Comparison of ENCODE assay signal across 8 mouse cellular contexts in genomic region chr15:92396770-92397608, GRCm38 (mm10). TPM values are rescaled to one million over a fixed set of nuclear protein-coding genes. Genes with fewer than 3 reads are reported as not detected.
A peak's percentile ranks its signal among the peaks of the same experiment; 100 is the strongest.
DNase-seq lines count a peak whose midpoint lies in the region; ATAC-seq and TF ChIP-seq lines count a peak whose summit lies in the region.

Gene Pdzrn4, plus strand, starts transcription at chr15:92396881.

- 1% methylated on average over 55 of the region's 65 CpGs for WGBS in hindbrain, postnatal 0 days
- 2% methylated on average over 65 of the region's 65 CpGs for WGBS in liver, embryonic 12.5 days (ENCODE audit: insufficient replicate concordance)

- intact Hi-C loops in gastrocnemius, adult 2 months (cut with DNase I): no loop called here
- intact Hi-C loops in gastrocnemius, postnatal 36 days (cut with DNase I): no loop called here

- ATAC-seq in hindbrain, postnatal 0 days: peak; percentile 91
- ATAC-seq in liver, embryonic 12.5 days: no peak; the same call in 1 of the 2 replicates
- ATAC-seq in inflammation-experienced regulatory T-cells, adult 6 months: no peak

- peak within 1 kb of the TSS; percentile 42 for H3K9ac ChIP-seq in hindbrain, postnatal 0 days (replicated peaks; ENCODE audit: low read length)
- H3K9ac ChIP-seq in liver, embryonic 12.5 days: no peak within 1 kb of the TSS

- H3K27me3 ChIP-seq in hindbrain, postnatal 0 days (ENCODE audit: insufficient read depth, low read length): peaks cover 6% of the 10 kb centered on the region; the same call in 1 of the 2 replicates
- peaks cover 37% of the 10 kb centered on the region for H3K27me3 ChIP-seq in liver, embryonic 12.5 days (replicated peaks)

- DNase-seq in gastrocnemius, adult 2 months: peak; percentile 36
- no peak for DNase-seq in gastrocnemius, postnatal 36 days
- DNase-seq in cerebellum, postnatal 25 days: peak; percentile 10 to 36
- DNase-seq in gastrocnemius, postnatal 4 days (ENCODE audit: low spot score in 2 of 2): peak; percentile 16 to 27
- DNase-seq in hindbrain, postnatal 0 days (ENCODE audit: low spot score): peak; percentile 76
- peak; percentile 13 for DNase-seq in retina, postnatal 7 days (ENCODE audit: low read depth, low spot score)

- TF ChIP-seq CTCF in gastrocnemius, adult 2 months (IDR thresholded peaks at IDR 0.05): no peak
- TF ChIP-seq CTCF in hindbrain, postnatal 0 days (IDR thresholded peaks at IDR 0.05; ENCODE audit: low read depth): no peak; the same call in 1 of the 2 replicates

- no peak within 1 kb of the TSS for H3K27ac ChIP-seq in gastrocnemius, adult 2 months
- no peak within 1 kb of the TSS; the same call in 1 of the 2 replicates for H3K27ac ChIP-seq in hindbrain, postnatal 0 days
- H3K27ac ChIP-seq in liver, embryonic 12.5 days: no peak within 1 kb of the TSS

- peak within 1 kb of the TSS; percentile 59 for H3K4me3 ChIP-seq in gastrocnemius, adult 2 months
- H3K4me3 ChIP-seq in hindbrain, postnatal 0 days (ENCODE audit: low read length): peak within 1 kb of the TSS; percentile 62
- peak within 1 kb of the TSS; percentile 47 for H3K4me3 ChIP-seq in liver, embryonic 12.5 days

- no peaks in the 10 kb centered on the region for H3K4me1 ChIP-seq in hindbrain, postnatal 0 days (ENCODE audit: insufficient read depth, low read length)
- H3K4me1 ChIP-seq in liver, embryonic 12.5 days: peaks cover 9% of the 10 kb centered on the region; the same call in 1 of the 2 replicates

- no peaks in the 10 kb centered on the region for H3K36me3 ChIP-seq in hindbrain, postnatal 0 days (ENCODE audit: insufficient read depth, low read length)
- H3K36me3 ChIP-seq in liver, embryonic 12.5 days: no peaks in the 10 kb centered on the region

- peak within 1 kb of the TSS; percentile 96 for H3K4me2 ChIP-seq in hindbrain, postnatal 0 days (ENCODE audit: low read depth, low read length)
- H3K4me2 ChIP-seq in liver, embryonic 12.5 days: peak within 1 kb of the TSS; percentile 69

- H3K9me3 ChIP-seq in hindbrain, postnatal 0 days (ENCODE audit: low read length): no peaks in the 10 kb centered on the region
- H3K9me3 ChIP-seq in liver, embryonic 12.5 days (replicated peaks): no peaks in the 10 kb centered on the region

RNA-seq across cellular contexts. Expression of gene Pdzrn4, which starts in this region (rescaled TPM):
- total RNA-seq in gastrocnemius, adult 2 months (2021): under 1 TPM; 0.39 to 0.64 TPM
- under 1 TPM; 0.44 to 0.64 TPM for total RNA-seq in gastrocnemius, postnatal 36 days (2021)
- 1 to 10 TPM; 2.3 to 3.1 TPM for total RNA-seq in gastrocnemius, postnatal 4 days (2021)
- total RNA-seq in hindbrain, postnatal 0 days (2014; rRNA removed): 15.7 and 17.1 TPM in 2 replicates
- 17.3 and 17.8 TPM in 2 replicates for polyA plus RNA-seq in hindbrain, postnatal 0 days (2015; fragmentation: Nextera tagmentation; extraction: Ambion mirVana)
- 0.17 TPM in 1 of 2 replicates, not detected in the other for polyA plus RNA-seq in liver, embryonic 12.5 days (2016; fragmentation: Nextera tagmentation; extraction: Ambion mirVana)
- not detected for polyA plus RNA-seq in inflammation-experienced regulatory T-cells, adult 6 months (2017; shearing (Covaris generic))

Comparison
In these comparisons a context has a peak if more than half of its experiments do, and no peak if none do; other contexts are left out.
1. RNA of gene Pdzrn4 (polyA plus RNA-seq): 17.3 to 17.8 TPM in hindbrain, postnatal 0 days; 0.17 TPM in liver, embryonic 12.5 days and not detected in inflammation-experienced regulatory T-cells, adult 6 months; every median in the first group is over 10 times any median in the second.
2. DNase-seq: peak in cerebellum, postnatal 25 days (2 of 2), gastrocnemius, postnatal 4 days (2 of 2), hindbrain, postnatal 0 days (single experiment) and retina, postnatal 7 days (single experiment); none in gastrocnemius, postnatal 36 days (0 of 2).
3. Peak in DNase-seq and H3K4me3 ChIP-seq in gastrocnemius, adult 2 months; RNA of the gene not detected or under 1 TPM.
4. Peak in every context shown above with its lines, with median percentiles within 50 percentile points of each other: H3K4me3 ChIP-seq.